Mouse (Mus musculus) neural tube, embryonic 14.5 days (tissue): Measurements from ENCODE around the gene Gpalpp1. TPM values are rescaled to one million over a fixed set of nuclear protein-coding genes. Genes with fewer than 3 reads are reported as not detected.

Experiments used
- ATAC-seq: fragments of 200-750 bp; cut with Nextera tagmentation; 2 replicates; pipeline ENCODE4 v1.8.0; 2017; ENCODE audit warnings: low read depth, mild to moderate bottlenecking, moderate TSS enrichment, moderate library complexity
- H3K27ac ChIP-seq: fragments of 300-500 bp; sonication (generic); 2 replicates; pipeline ENCODE4 v1.5.1; 2014; ENCODE audit warnings: low read depth, mild to moderate bottlenecking, control low read depth, low read length, moderate library complexity, mixed read lengths
- H3K27me3 ChIP-seq: fragments of 300-500 bp; sonication (generic); 2 replicates; pipeline ENCODE4 v1.6.1; 2014; ENCODE audit warnings: low read length; ENCODE audit not compliant: control insufficient read depth, insufficient read depth
- H3K36me3 ChIP-seq: fragments of 300-500 bp; sonication (generic); 2 replicates; pipeline ENCODE4 v1.6.1; 2014; ENCODE audit warnings: low read length, mixed read lengths; ENCODE audit not compliant: control insufficient read depth, insufficient read depth
- H3K4me1 ChIP-seq: fragments of 300-500 bp; sonication (generic); 2 replicates; pipeline ENCODE4 v1.6.1; 2014; ENCODE audit warnings: low read length; ENCODE audit not compliant: control insufficient read depth, insufficient read depth
- H3K4me2 ChIP-seq: fragments of 300-500 bp; sonication (generic); 2 replicates; pipeline ENCODE4 v1.6.1; 2014; ENCODE audit warnings: mild to moderate bottlenecking, low read depth, low read length, control low read depth
- H3K4me3 ChIP-seq: fragments of 300-500 bp; sonication (generic); 2 replicates; pipeline ENCODE4 v1.5.1; 2014; ENCODE audit warnings: low read depth, low read length, control low read depth, mixed read lengths
- H3K9ac ChIP-seq: fragments of 300-500 bp; sonication (generic); replicated peaks from 2 replicates; pipeline ENCODE4 v1.6.1; 2014; ENCODE audit warnings: low read depth, mild to moderate bottlenecking, control low read depth, low read length, mixed read lengths
- H3K9me3 ChIP-seq: fragments of 300-500 bp; sonication (generic); 2 replicates; pipeline ENCODE4 v1.6.1; 2016; ENCODE audit warnings: low read length; ENCODE audit not compliant: control insufficient read depth
- WGBS: fragments of 180-500 bp; shearing (Covaris S2); extraction: QIAGEN DNeasy Blood & Tissue Kit; methylation state at CpG from one replicate; pipeline ENCODE4 v1.1.7; 2014; 5-methylcytosine and 5-hydroxymethylcytosine counted together
- polyA plus RNA-seq: library from polyadenylated mRNA; unstranded; fragments of >200 nt; fragmentation: Nextera tagmentation; extraction: Ambion mirVana; gene quantifications from 2 replicates; pipeline ENCODE4 v1.2.1, GENCODE M21; 2014

The Gpalpp1 gene
- polyA plus RNA-seq, 1 experiment from 2014 or later: 10.4 TPM

- no peak overlapping the region for H3K27ac ChIP-seq
- H3K36me3 ChIP-seq: peaks cover 34% of the 10 kb centered on the region
- no peaks in the 10 kb centered on the region for H3K4me1 ChIP-seq
- 67% methylated on average over 6 of the region's 6 CpGs for WGBS
- no peak overlapping the region for H3K9ac ChIP-seq
- no peaks in the 10 kb centered on the region for H3K27me3 ChIP-seq
- H3K4me3 ChIP-seq: no peak overlapping the region
- no peaks in the 10 kb centered on the region for H3K9me3 ChIP-seq
- no peak overlapping the region for H3K4me2 ChIP-seq
- peak; percentile 73; the same call in 1 of the 2 replicates for ATAC-seq
Observed at GRCm38 (mm10) chr14:76121901-76122662, 11.5 kb upstream of the Gpalpp1 start.

- no peak overlapping the region for H3K4me3 ChIP-seq
- H3K9me3 ChIP-seq: no peaks in the 10 kb centered on the region
- H3K9ac ChIP-seq: no peak overlapping the region
- H3K4me1 ChIP-seq: no peaks in the 10 kb centered on the region
- H3K36me3 ChIP-seq: peaks cover 38% of the 10 kb centered on the region
- ATAC-seq: no peak
- no peaks in the 10 kb centered on the region for H3K27me3 ChIP-seq
- no peak overlapping the region for H3K4me2 ChIP-seq
- no peak overlapping the region for H3K27ac ChIP-seq
- 93% methylated on average over 4 of the region's 4 CpGs for WGBS
Observed at GRCm38 (mm10) chr14:76120472-76120871, 9.9 kb upstream of the Gpalpp1 start.

GRCm38 (mm10) chr14:76118963-76119362, 8.4 kb upstream of the Gpalpp1 start:
- 83% methylated on average over 4 of the region's 4 CpGs for WGBS
- Histone ChIP-seq H3K4me3 (no peak overlapping the region), H3K4me2 (no peak overlapping the region), H3K4me1 (no peaks in the 10 kb centered on the region), H3K36me3 (peaks cover 31% of the 10 kb centered on the region), H3K9me3 (no peaks in the 10 kb centered on the region), H3K27me3 (no peaks in the 10 kb centered on the region), H3K9ac (no peak overlapping the region), H3K27ac (no peak overlapping the region)
- no peak for ATAC-seq

GRCm38 (mm10) chr14:76115744-76116143, 5.2 kb upstream of the Gpalpp1 start:
- no peaks in the 10 kb centered on the region for H3K9me3 ChIP-seq
- no peak overlapping the region for H3K9ac ChIP-seq
- no peak overlapping the region for H3K27ac ChIP-seq
- no peak overlapping the region for H3K4me3 ChIP-seq
- no peaks in the 10 kb centered on the region for H3K27me3 ChIP-seq
- H3K4me1 ChIP-seq: peaks cover 6% of the 10 kb centered on the region; the same call in 1 of the 2 replicates
- ATAC-seq: no peak
- H3K36me3 ChIP-seq: peaks cover 28% of the 10 kb centered on the region
- no peak overlapping the region for H3K4me2 ChIP-seq
- WGBS: 94% methylated on average over 5 of the region's 5 CpGs

GRCm38 (mm10) chr14:76099543-76099942, 11.0 kb downstream of the Gpalpp1 start:
- H3K9me3 ChIP-seq: no peaks in the 10 kb centered on the region
- no peak overlapping the region for H3K27ac ChIP-seq
- H3K9ac ChIP-seq: no peak overlapping the region
- peaks cover 35% of the 10 kb centered on the region for H3K36me3 ChIP-seq
- 96% methylated on average over 9 of the region's 9 CpGs for WGBS
- H3K27me3 ChIP-seq: no peaks in the 10 kb centered on the region
- no peak overlapping the region for H3K4me2 ChIP-seq
- no peak for ATAC-seq
- no peaks in the 10 kb centered on the region for H3K4me1 ChIP-seq
- H3K4me3 ChIP-seq: no peak overlapping the region

- Histone ChIP-seq H3K4me1 (no peaks in the 10 kb centered on the region), H3K9me3 (no peaks in the 10 kb centered on the region), H3K27me3 (no peaks in the 10 kb centered on the region), H3K27ac (no peak overlapping the region), H3K4me2 (no peak overlapping the region), H3K9ac (no peak overlapping the region), H3K36me3 (peaks cover 26% of the 10 kb centered on the region), H3K4me3 (no peak overlapping the region)
- no peak for ATAC-seq
- WGBS: 92% methylated on average over 5 of the region's 5 CpGs
Observed at GRCm38 (mm10) chr14:76097815-76098214, 12.7 kb downstream of the Gpalpp1 start.

GRCm38 (mm10) chr14:76097244-76097643, 13.3 kb downstream of the Gpalpp1 start:
- H3K4me3 ChIP-seq: no peak overlapping the region
- H3K9me3 ChIP-seq: no peaks in the 10 kb centered on the region
- no peaks in the 10 kb centered on the region for H3K4me1 ChIP-seq
- no peak overlapping the region for H3K27ac ChIP-seq
- no peak for ATAC-seq
- H3K36me3 ChIP-seq: peaks cover 30% of the 10 kb centered on the region
- 97% methylated on average over 7 of the region's 7 CpGs for WGBS
- H3K27me3 ChIP-seq: no peaks in the 10 kb centered on the region
- no peak overlapping the region for H3K4me2 ChIP-seq
- H3K9ac ChIP-seq: no peak overlapping the region

GRCm38 (mm10) chr14:76084188-76084587, 26.4 kb downstream of the Gpalpp1 start:
- WGBS: 93% methylated on average over 3 of the region's 3 CpGs
- Histone ChIP-seq H3K36me3 (peaks cover 3% of the 10 kb centered on the region; the same call in 1 of the 2 replicates), H3K27me3 (no peaks in the 10 kb centered on the region), H3K4me2 (no peak overlapping the region), H3K4me1 (no peaks in the 10 kb centered on the region), H3K9me3 (no peaks in the 10 kb centered on the region), H3K27ac (no peak overlapping the region), H3K4me3 (no peak overlapping the region), H3K9ac (no peak overlapping the region)
- no peak for ATAC-seq

- no peaks in the 10 kb centered on the region for H3K27me3 ChIP-seq
- H3K4me3 ChIP-seq: no peak overlapping the region
- no peak overlapping the region for H3K9ac ChIP-seq
- no peak overlapping the region for H3K4me2 ChIP-seq
- no peaks in the 10 kb centered on the region for H3K4me1 ChIP-seq
- H3K27ac ChIP-seq: no peak overlapping the region
- H3K9me3 ChIP-seq: no peaks in the 10 kb centered on the region
- ATAC-seq: no peak
- H3K36me3 ChIP-seq: no peaks in the 10 kb centered on the region
- WGBS: 90% methylated on average over 13 of the region's 13 CpGs
Observed at GRCm38 (mm10) chr14:76082086-76082636, 28.4 kb downstream of the Gpalpp1 start.
